Mouse (Mus musculus) myocyte (in vitro differentiated cells): ENCODE results near the gene Aars2. TPM values are rescaled to one million over a fixed set of nuclear protein-coding genes. Genes with fewer than 3 reads are reported as not detected.

ENCODE experiments used
- H3K27me3 ChIP-seq: one replicate; pipeline ENCODE4 v1.6.1; 2011; ENCODE audit not compliant: control insufficient read depth, insufficient read depth, insufficient read length
- H3K36me3 ChIP-seq: one replicate; pipeline ENCODE4 v1.6.1; 2011; ENCODE audit not compliant: control insufficient read depth, insufficient read depth
- H3K4me2 ChIP-seq: one replicate; pipeline ENCODE4 v1.6.1; 2011; ENCODE audit warnings: low read depth, control low read depth
- H3K4me3 ChIP-seq: one replicate; pipeline ENCODE4 v1.5.1; 2011; ENCODE audit warnings: mild to moderate bottlenecking, control low read depth, moderate library complexity
- H3K79me2 ChIP-seq: one replicate; pipeline ENCODE4 v1.6.1; 2011; ENCODE audit not compliant: control insufficient read depth, insufficient read depth
- H3ac ChIP-seq: one replicate; pipeline ENCODE4 v1.6.1; 2011; ENCODE audit not compliant: control insufficient read depth, insufficient read length
- CEBPB ChIP-seq: IDR thresholded peaks from 2 replicates; pipeline ENCODE4 v1.6.1; 2011; ENCODE audit warnings: mild to moderate bottlenecking, moderate library complexity; ENCODE audit not compliant: poor library complexity, insufficient read depth, severe bottlenecking
- E2F4 ChIP-seq: IDR thresholded peaks from one replicate; pipeline ENCODE4 v1.6.1; 2011; ENCODE audit warnings: mild to moderate bottlenecking, control low read depth, moderate library complexity; ENCODE audit not compliant: insufficient read depth
- MAX ChIP-seq: IDR thresholded peaks from one replicate; pipeline ENCODE4 v1.6.1; 2011; ENCODE audit warnings: low read depth, mild to moderate bottlenecking, control low read depth
- MYOD1 ChIP-seq, 3 experiments: IDR thresholded peaks; one replicate each; pipeline ENCODE4 v1.6.1; 2011; ENCODE audit warnings: control low read depth in 2 of 3, low read depth in 2 of 3, mild to moderate bottlenecking in 2 of 3, moderate library complexity in 1 of 3; ENCODE audit not compliant: insufficient read length in 2 of 3, control insufficient read depth in 1 of 3
- MYOG ChIP-seq, 3 experiments: IDR thresholded peaks; one replicate each; pipeline ENCODE4 v1.6.1; 2011; ENCODE audit warnings: control low read depth in 2 of 3, low read depth in 2 of 3, mild to moderate bottlenecking in 2 of 3; ENCODE audit not compliant: insufficient read length in 2 of 3, control insufficient read depth in 1 of 3, insufficient read depth in 1 of 3
- POLR2A ChIP-seq: IDR thresholded peaks from one replicate; pipeline ENCODE4 v1.6.1; 2011; ENCODE audit warnings: low read depth, mild to moderate bottlenecking, control low read depth, moderate library complexity; ENCODE audit not compliant: insufficient read length
- POLR2AphosphoS2 ChIP-seq: IDR thresholded peaks from one replicate; pipeline ENCODE4 v1.6.1; 2011; ENCODE audit warnings: low read depth, control low read depth; ENCODE audit not compliant: insufficient read length
- REST ChIP-seq: IDR thresholded peaks from one replicate; pipeline ENCODE4 v1.6.1; 2011; ENCODE audit warnings: mild to moderate bottlenecking, control low read depth, moderate library complexity; ENCODE audit not compliant: insufficient read depth, insufficient read length
- SRF ChIP-seq: IDR thresholded peaks from one replicate; pipeline ENCODE4 v1.6.1; 2011; ENCODE audit warnings: low read depth; ENCODE audit not compliant: control insufficient read depth, insufficient read length
- TCF12 ChIP-seq: IDR thresholded peaks from one replicate; pipeline ENCODE4 v1.6.1; 2011; ENCODE audit warnings: mild to moderate bottlenecking, control low read depth; ENCODE audit not compliant: poor library complexity, insufficient read depth, severe bottlenecking
- TCF3 ChIP-seq: IDR thresholded peaks from one replicate; pipeline ENCODE4 v1.6.1; 2011; ENCODE audit warnings: low read depth, control low read depth; ENCODE audit not compliant: insufficient read length
- USF1 ChIP-seq: IDR thresholded peaks from one replicate; pipeline ENCODE4 v1.6.1; 2011; ENCODE audit warnings: low read depth, mild to moderate bottlenecking, control low read depth, moderate library complexity
- polyA plus RNA-seq: library from polyadenylated mRNA; unstranded; fragments of >200 nt; fragmentation: generic; extraction: Trizol; gene quantifications from one replicate; pipeline ENCODE4 v1.2.1, GENCODE M21; 2012; ENCODE audit warnings: missing spikeins

Aars2 gene
- polyA plus RNA-seq, 1 experiment: 15.5 TPM

GRCm38 (mm10) chr17:45546941-45547340 lies 40.3 kb downstream of the Aars2 start:
- H3K4me3 ChIP-seq: no peak overlapping the region
- H3K36me3 ChIP-seq: no peaks in the 10 kb centered on the region
- H3K27me3 ChIP-seq: peaks cover 63% of the 10 kb centered on the region
- no peak overlapping the region for H3K4me2 ChIP-seq
- H3K79me2 ChIP-seq: no peaks in the 10 kb centered on the region
- H3ac ChIP-seq: no peak overlapping the region
- TF ChIP-seq REST (no peak), MYOD1 (IDR thresholded peaks at IDR 0.05; ENCODE audit: control insufficient read depth in 1 of 3, insufficient read length in 2 of 3, low read depth in 2 of 3) (no peak), CEBPB (no peak), SRF (no peak), POLR2AphosphoS2 (no peak), TCF12 (no peak), MAX (no peak), POLR2A (no peak), MYOG (IDR thresholded peaks at IDR 0.05; ENCODE audit: control insufficient read depth in 1 of 3, insufficient read depth in 1 of 3, insufficient read length in 2 of 3, low read depth in 2 of 3) (no peak), USF1 (no peak), E2F4 (no peak), TCF3 (no peak)

- H3K4me3 ChIP-seq: no peak overlapping the region
- TF ChIP-seq CEBPB (no peak), SRF (no peak), TCF12 (no peak), REST (no peak), USF1 (no peak), POLR2AphosphoS2 (no peak), POLR2A (no peak), MAX (no peak), TCF3 (no peak), E2F4 (no peak), MYOD1 (IDR thresholded peaks at IDR 0.05; ENCODE audit: control insufficient read depth in 1 of 3, insufficient read length in 2 of 3, low read depth in 2 of 3) (no peak), MYOG (IDR thresholded peaks at IDR 0.05; ENCODE audit: control insufficient read depth in 1 of 3, insufficient read depth in 1 of 3, insufficient read length in 2 of 3, low read depth in 2 of 3) (no peak)
- no peak overlapping the region for H3K4me2 ChIP-seq
Observed at GRCm38 (mm10) chr17:45547461-45548190, 41.0 kb downstream of the Aars2 start.

GRCm38 (mm10) chr17:45548541-45549512 lies 42.2 kb downstream of the Aars2 start:
- TF ChIP-seq TCF12 (no peak), POLR2A (no peak), POLR2AphosphoS2 (no peak), SRF (no peak), USF1 (no peak), TCF3 (no peak), E2F4 (no peak), MYOG (IDR thresholded peaks at IDR 0.05; ENCODE audit: control insufficient read depth in 1 of 3, insufficient read depth in 1 of 3, insufficient read length in 2 of 3, low read depth in 2 of 3) (no peak), CEBPB (no peak), MAX (no peak), MYOD1 (IDR thresholded peaks at IDR 0.05; ENCODE audit: control insufficient read depth in 1 of 3, insufficient read length in 2 of 3, low read depth in 2 of 3) (no peak), REST (no peak)
- no peak overlapping the region for H3K4me3 ChIP-seq
- peaks cover 51% of the 10 kb centered on the region for H3K27me3 ChIP-seq

More at GRCm38 (mm10) chr17:45547461-45548190, 41.0 kb downstream of the Aars2 start:
- Histone ChIP-seq H3K79me2 (no peaks in the 10 kb centered on the region), H3K27me3 (peaks cover 63% of the 10 kb centered on the region), H3K36me3 (no peaks in the 10 kb centered on the region), H3ac (no peak overlapping the region)

DNA sequence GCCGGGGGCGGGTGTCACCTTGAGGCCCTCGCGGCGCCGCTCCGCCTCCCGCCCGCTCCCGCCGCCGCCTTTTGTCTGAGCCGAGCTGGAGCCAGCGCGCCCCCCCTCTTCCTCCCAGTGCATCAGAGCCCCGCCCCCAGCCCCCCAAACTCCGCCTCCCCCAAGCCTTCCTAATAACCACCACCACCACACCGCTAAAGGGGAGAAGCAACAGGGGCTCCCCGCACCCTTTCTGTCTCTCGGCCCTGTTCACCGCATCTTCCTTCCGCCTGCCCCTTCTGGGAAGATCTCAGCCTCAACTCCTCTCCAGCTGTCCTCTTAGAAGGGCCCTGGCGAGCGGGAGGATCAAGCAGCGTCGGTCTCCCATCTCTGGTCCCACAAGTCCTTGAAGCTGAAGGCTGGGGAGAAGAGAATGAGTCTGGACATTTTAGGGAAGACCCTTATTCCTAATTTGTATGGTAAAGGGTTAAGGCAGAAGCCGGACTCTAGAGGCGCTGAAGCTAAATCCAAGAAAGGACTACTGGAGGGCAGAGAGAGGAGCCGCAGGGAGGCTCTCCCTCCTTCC lies 43.1 kb downstream of the Aars2 start, which contains the start of gene Tmem151b:
Tmem151b (minus strand) TSS at position 61 of the 565 bp plus-strand sequence.
- Histone ChIP-seq H3K79me2 (no peaks in the 10 kb centered on the region), H3K36me3 (no peaks in the 10 kb centered on the region), H3K27me3 (peaks cover 45% of the 10 kb centered on the region), H3K4me2 (peak within 1 kb of the TSS; percentile 57), H3K4me3 (no peak within 1 kb of the TSS), H3ac (no peak within 1 kb of the TSS)
- no peak for TF ChIP-seq MAX
- no peak for TF ChIP-seq TCF12
- TF ChIP-seq POLR2A: no peak
- TF ChIP-seq REST: no peak
- TF ChIP-seq MYOG (IDR thresholded peaks at IDR 0.05; ENCODE audit: control insufficient read depth in 1 of 3, insufficient read depth in 1 of 3, insufficient read length in 2 of 3, low read depth in 2 of 3): no peak
- no peak for TF ChIP-seq TCF3
- TF ChIP-seq USF1: no peak
- TF ChIP-seq POLR2AphosphoS2: no peak
- TF ChIP-seq MYOD1 (IDR thresholded peaks at IDR 0.05; ENCODE audit: control insufficient read depth in 1 of 3, insufficient read length in 2 of 3, low read depth in 2 of 3): no peak
- no peak for TF ChIP-seq SRF
- no peak for TF ChIP-seq CEBPB
- TF ChIP-seq E2F4: no peak

More at GRCm38 (mm10) chr17:45548541-45549512, 42.2 kb downstream of the Aars2 start:
- H3K4me2 ChIP-seq: no peak overlapping the region
- H3ac ChIP-seq: no peak overlapping the region
- no peaks in the 10 kb centered on the region for H3K79me2 ChIP-seq
- H3K36me3 ChIP-seq: no peaks in the 10 kb centered on the region
